Mouse (Mus musculus) embryonic facial prominence, embryonic 14.5 days (tissue): ENCODE measurements around the gene Nek8. TPM values are rescaled to one million over a fixed set of nuclear protein-coding genes. Genes with fewer than 3 reads are reported as not detected.
"Not testable (repeated sequence)": the region's sequence is repeated elsewhere in the genome, so short reads cannot be mapped to it uniquely, and the experiment has no call there.

ENCODE experiments used
- ATAC-seq: fragments of 200-750 bp; cut with Nextera tagmentation; 2 replicates; pipeline ENCODE4 v1.8.0; 2017; ENCODE audit warnings: low read depth, moderate number of reproducible peaks, moderate TSS enrichment
- DNase-seq: peaks from one replicate; pipeline ENCODE4 v3.0.0-alpha.2; 2015; ENCODE audit warnings: low spot score
- H3K27ac ChIP-seq: fragments of 300-500 bp; sonication (generic); replicated peaks from 2 replicates; pipeline ENCODE4 v1.5.1; 2014; ENCODE audit warnings: low read depth, mild to moderate bottlenecking, low read length, moderate library complexity
- H3K27me3 ChIP-seq: fragments of 300-500 bp; sonication (generic); replicated peaks from 2 replicates; pipeline ENCODE4 v1.6.1; 2014; ENCODE audit warnings: low read length; ENCODE audit not compliant: control insufficient read depth, insufficient read depth
- H3K36me3 ChIP-seq: fragments of 300-500 bp; sonication (generic); 2 replicates; pipeline ENCODE4 v1.6.1; 2014; ENCODE audit warnings: low read length, mixed read lengths; ENCODE audit not compliant: control insufficient read depth, insufficient read depth
- H3K4me1 ChIP-seq: fragments of 300-500 bp; sonication (generic); 2 replicates; pipeline ENCODE4 v1.6.1; 2014; ENCODE audit warnings: antibody characterized with exemption, low read length; ENCODE audit not compliant: control insufficient read depth, insufficient read depth
- H3K4me2 ChIP-seq: fragments of 300-500 bp; sonication (generic); 2 replicates; pipeline ENCODE4 v1.6.1; 2014; ENCODE audit warnings: low read depth, mild to moderate bottlenecking, low read length, moderate library complexity, mixed read lengths
- H3K4me3 ChIP-seq: fragments of 300-500 bp; sonication (generic); 2 replicates; pipeline ENCODE4 v1.5.1; 2014; ENCODE audit warnings: low read depth, mild to moderate bottlenecking, low read length
- H3K9ac ChIP-seq: fragments of 300-500 bp; sonication (generic); 2 replicates; pipeline ENCODE4 v1.6.1; 2014; ENCODE audit warnings: low read depth, mild to moderate bottlenecking, low read length, moderate library complexity, mixed read lengths
- H3K9me3 ChIP-seq: fragments of 300-500 bp; sonication (generic); 2 replicates; pipeline ENCODE4 v1.6.1; 2016; ENCODE audit warnings: low read length; ENCODE audit not compliant: control insufficient read depth
- WGBS: fragments of 180-500 bp; shearing (Covaris S2); extraction: QIAGEN DNeasy Blood & Tissue Kit; methylation state at CpG from one replicate; pipeline ENCODE4 v1.1.7; 2014; 5-methylcytosine and 5-hydroxymethylcytosine counted together
- polyA plus RNA-seq: library from polyadenylated mRNA; unstranded; fragments of >200 nt; fragmentation: Nextera tagmentation; extraction: Ambion mirVana; gene quantifications from 2 replicates; pipeline ENCODE4 v1.2.1, GENCODE M21; 2014

The Nek8 gene
- polyA plus RNA-seq, 1 experiment from 2014 or later = 10.8 TPM

GRCm38 (mm10) chr11:78189234-78190040 is 13.0 kb upstream of the Nek8 start:
- WGBS = under 1% methylated on average over 35 of the region's 42 CpGs
- no peaks in the 10 kb centered on the region for H3K27me3 ChIP-seq
- H3K4me2 ChIP-seq = peak overlapping the region; percentile 70
- H3K36me3 ChIP-seq = peaks cover 33% of the 10 kb centered on the region
- ATAC-seq (peak; percentile 83), DNase-seq (peak; percentile 94)
- peak overlapping the region; percentile 98 for H3K27ac ChIP-seq
- peaks cover 19% of the 10 kb centered on the region for H3K4me1 ChIP-seq
- H3K9ac ChIP-seq = peak overlapping the region; percentile 94
- H3K9me3 ChIP-seq = no peaks in the 10 kb centered on the region
- H3K4me3 ChIP-seq = peak overlapping the region; percentile 69

GRCm38 (mm10) chr11:78188331-78189233 is 12.1 kb upstream of the Nek8 start, which contains the start of gene Rab34:
Gene Rab34 (plus strand): TSS chr11:78188430.
- Histone ChIP-seq H3K4me2 (peak within 1 kb of the TSS; percentile 70), H3K4me1 (peaks cover 20% of the 10 kb centered on the region), H3K27ac (peak within 1 kb of the TSS; percentile 98), H3K9me3 (no peaks in the 10 kb centered on the region), H3K9ac (peak within 1 kb of the TSS; percentile 94), H3K27me3 (no peaks in the 10 kb centered on the region), H3K36me3 (peaks cover 33% of the 10 kb centered on the region), H3K4me3 (peak within 1 kb of the TSS; percentile 69)
- peak; percentile 91 for ATAC-seq
- peak; percentile 96 for DNase-seq
- 0% methylated on average over 38 of the region's 80 CpGs for WGBS

- H3K27me3 ChIP-seq, DNase-seq, H3K9ac ChIP-seq, H3K4me2 ChIP-seq, ATAC-seq, H3K9me3 ChIP-seq, H3K4me3 ChIP-seq, H3K27ac ChIP-seq: not testable (repeated sequence)
- peaks cover 20% of the 10 kb centered on the region for H3K4me1 ChIP-seq
- peaks cover 29% of the 10 kb centered on the region for H3K36me3 ChIP-seq
- 93% methylated on average over 6 of the region's 6 CpGs for WGBS
These were observed 8.2 kb upstream of the Nek8 start for GRCm38 (mm10) chr11:78184702-78185101.

GRCm38 (mm10) chr11:78183884-78184514 is 7.5 kb upstream of the Nek8 start:
- ATAC-seq = no peak
- whole genome bisulfite sequencing = 50% methylated on average over 10 of the region's 10 CpGs

GRCm38 (mm10) chr11:78182961-78183844 is 6.7 kb upstream of the Nek8 start, which contains the start of gene Rpl23a:
Gene Rpl23a (minus strand): TSS chr11:78183584.
- H3K9me3 ChIP-seq = no peaks in the 10 kb centered on the region
- under 1% methylated on average over 38 of the region's 38 CpGs for WGBS
- H3K4me2 ChIP-seq = peak within 1 kb of the TSS; percentile 98
- H3K9ac ChIP-seq = peak within 1 kb of the TSS; percentile 91
- DNase-seq (peak; percentile 99), ATAC-seq (peak; percentile 87)
- H3K27ac ChIP-seq = peak within 1 kb of the TSS; percentile 91
- H3K4me1 ChIP-seq = peaks cover 22% of the 10 kb centered on the region
- no peaks in the 10 kb centered on the region for H3K27me3 ChIP-seq
- peak within 1 kb of the TSS; percentile 83 for H3K4me3 ChIP-seq
- peaks cover 33% of the 10 kb centered on the region for H3K36me3 ChIP-seq

More at GRCm38 (mm10) chr11:78183884-78184514, 7.5 kb upstream of the Nek8 start:
- Histone ChIP-seq H3K9ac (peak overlapping the region; percentile 36; the same call in 1 of the 2 replicates), H3K4me3 (peak overlapping the region; percentile 83), H3K4me1 (peaks cover 22% of the 10 kb centered on the region), H3K36me3 (peaks cover 33% of the 10 kb centered on the region), H3K27ac (peak overlapping the region; percentile 49), H3K27me3 (no peaks in the 10 kb centered on the region), H3K9me3 (no peaks in the 10 kb centered on the region), H3K4me2 (peak overlapping the region; percentile 47)
- DNase-seq = no peak

- Histone ChIP-seq H3K36me3 (peaks cover 33% of the 10 kb centered on the region), H3K4me1 (peaks cover 19% of the 10 kb centered on the region), H3K9me3 (no peaks in the 10 kb centered on the region), H3K27me3 (no peaks in the 10 kb centered on the region), H3K4me2 (peak overlapping the region; percentile 98), H3K4me3 (peak overlapping the region; percentile 83), H3K9ac (peak overlapping the region; percentile 91), H3K27ac (0 out of 2 replicates have a peak overlapping the region, but pooled peaks have one; percentile 91)
- 10% methylated on average over 7 of the region's 7 CpGs for WGBS
- DNase-seq = no peak
- no peak for ATAC-seq
These were observed 6.0 kb upstream of the Nek8 start for GRCm38 (mm10) chr11:78182450-78182849.

GRCm38 (mm10) chr11:78181830-78182357 is 5.4 kb upstream of the Nek8 start:
- no peak overlapping the region for H3K27ac ChIP-seq
- peak overlapping the region; percentile 83 for H3K4me3 ChIP-seq
- H3K27me3 ChIP-seq = no peaks in the 10 kb centered on the region
- H3K36me3 ChIP-seq = peaks cover 33% of the 10 kb centered on the region
- H3K9ac ChIP-seq = peak overlapping the region; percentile 91
- ATAC-seq (no peak), DNase-seq (no peak)
- peaks cover 20% of the 10 kb centered on the region for H3K4me1 ChIP-seq
- WGBS = 37% methylated on average over 2 of the region's 2 CpGs
- H3K4me2 ChIP-seq = peak overlapping the region; percentile 98
- no peaks in the 10 kb centered on the region for H3K9me3 ChIP-seq
